Mouse (Mus musculus): ENCODE measurements around the gene Rps11. TPM values are rescaled to one million over a fixed set of nuclear protein-coding genes. Genes with fewer than 3 reads are reported as not detected.

Gene Rps11
- polyA plus RNA-seq, 1 experiment from 2014 or later: 2,209 TPM

GRCm38 (mm10) chr7:45164833-45165232 lies 40.6 kb upstream of the Rps11 start:
- ATAC-seq (replicated peaks; ENCODE audit: low FRiP score): no peak
- 55% methylated on average over 5 of the region's 5 CpGs for WGBS
- Histone ChIP-seq H3K9me3 (ENCODE audit: control insufficient read depth, low read length) (peaks cover 11% of the 10 kb centered on the region), H3K36me3 (ENCODE audit: control insufficient read depth, insufficient read depth, low read length) (no peaks in the 10 kb centered on the region; the same call in 1 of the 2 replicates), H3K4me3 (ENCODE audit: low read depth, low read length) (no peak overlapping the region), H3K27me3 (replicated peaks; ENCODE audit: control insufficient read depth, insufficient read depth, low read length) (peaks cover 75% of the 10 kb centered on the region), H3K4me1 (replicated peaks; ENCODE audit: control insufficient read depth, insufficient read depth, low read length) (peaks cover 9% of the 10 kb centered on the region), H3K4me2 (no peak overlapping the region), H3K9ac (ENCODE audit: low read depth, low read length) (no peak overlapping the region), H3K27ac (ENCODE audit: low read depth, low read length) (no peak overlapping the region)
- no peak for DNase-seq (ENCODE audit: low spot score)

GRCm38 (mm10) chr7:45163735-45164490 lies 39.7 kb upstream of the Rps11 start, which contains the start of gene Slc17a7:
Gene Slc17a7 (plus strand): TSS chr7:45163949.
- peaks cover 9% of the 10 kb centered on the region for H3K4me1 ChIP-seq (replicated peaks; ENCODE audit: control insufficient read depth, insufficient read depth, low read length)
- ATAC-seq (replicated peaks; ENCODE audit: low FRiP score): 0 out of 2 replicates have a peak, but pooled peaks have one; percentile 30
- H3K9me3 ChIP-seq (ENCODE audit: control insufficient read depth, low read length): peaks cover 3% of the 10 kb centered on the region
- DNase-seq (ENCODE audit: low spot score): no peak
- peak within 1 kb of the TSS; percentile 83 for H3K4me2 ChIP-seq
- peak within 1 kb of the TSS; percentile 54; the same call in 1 of the 2 replicates for H3K9ac ChIP-seq (ENCODE audit: low read depth, low read length)
- no peak within 1 kb of the TSS for H3K27ac ChIP-seq (ENCODE audit: low read depth, low read length)
- peaks cover 66% of the 10 kb centered on the region for H3K27me3 ChIP-seq (replicated peaks; ENCODE audit: control insufficient read depth, insufficient read depth, low read length)
- WGBS: 2% methylated on average over 40 of the region's 41 CpGs
- peaks cover 2% of the 10 kb centered on the region; the same call in 1 of the 2 replicates for H3K36me3 ChIP-seq (ENCODE audit: control insufficient read depth, insufficient read depth, low read length)
- H3K4me3 ChIP-seq (ENCODE audit: low read depth, low read length): peak within 1 kb of the TSS; percentile 59

GRCm38 (mm10) chr7:45162996-45163615 lies 38.9 kb upstream of the Rps11 start:
- peaks cover 2% of the 10 kb centered on the region; the same call in 1 of the 2 replicates for H3K36me3 ChIP-seq (ENCODE audit: control insufficient read depth, insufficient read depth, low read length)
- H3K4me1 ChIP-seq (replicated peaks; ENCODE audit: control insufficient read depth, insufficient read depth, low read length): peaks cover 9% of the 10 kb centered on the region
- no peaks in the 10 kb centered on the region for H3K9me3 ChIP-seq (ENCODE audit: control insufficient read depth, low read length)
- DNase-seq (ENCODE audit: low spot score) (no peak), ATAC-seq (replicated peaks; ENCODE audit: low FRiP score) (no peak)
- no peak overlapping the region for H3K4me3 ChIP-seq (ENCODE audit: low read depth, low read length)
- 66% methylated on average over 9 of the region's 9 CpGs for WGBS
- no peak overlapping the region for H3K9ac ChIP-seq (ENCODE audit: low read depth, low read length)
- peak overlapping the region; percentile 83 for H3K4me2 ChIP-seq
- no peak overlapping the region for H3K27ac ChIP-seq (ENCODE audit: low read depth, low read length)
- H3K27me3 ChIP-seq (replicated peaks; ENCODE audit: control insufficient read depth, insufficient read depth, low read length): peaks cover 58% of the 10 kb centered on the region

GRCm38 (mm10) chr7:45162551-45162950 lies 38.3 kb upstream of the Rps11 start:
- WGBS: 27% methylated on average over 6 of the region's 6 CpGs
- Histone ChIP-seq H3K4me3 (ENCODE audit: low read depth, low read length) (peak overlapping the region; percentile 45), H3K27me3 (replicated peaks; ENCODE audit: control insufficient read depth, insufficient read depth, low read length) (peaks cover 52% of the 10 kb centered on the region), H3K4me2 (peak overlapping the region; percentile 81), H3K4me1 (replicated peaks; ENCODE audit: control insufficient read depth, insufficient read depth, low read length) (peaks cover 9% of the 10 kb centered on the region), H3K36me3 (ENCODE audit: control insufficient read depth, insufficient read depth, low read length) (peaks cover 2% of the 10 kb centered on the region; the same call in 1 of the 2 replicates), H3K9me3 (ENCODE audit: control insufficient read depth, low read length) (no peaks in the 10 kb centered on the region), H3K9ac (ENCODE audit: low read depth, low read length) (peak overlapping the region; percentile 28; the same call in 1 of the 2 replicates), H3K27ac (ENCODE audit: low read depth, low read length) (no peak overlapping the region)
- no peak for DNase-seq (ENCODE audit: low spot score)
- ATAC-seq (replicated peaks; ENCODE audit: low FRiP score): no peak; the same call in 1 of the 2 replicates

GRCm38 (mm10) chr7:45161612-45162473 lies 37.6 kb upstream of the Rps11 start:
- no peak overlapping the region for H3K27ac ChIP-seq (ENCODE audit: low read depth, low read length)
- WGBS: 5% methylated on average over 35 of the region's 35 CpGs
- DNase-seq (ENCODE audit: low spot score): peak; percentile 84

GRCm38 (mm10) chr7:45160866-45161265 lies 36.6 kb upstream of the Rps11 start:
- Histone ChIP-seq H3K9me3 (ENCODE audit: control insufficient read depth, low read length) (no peaks in the 10 kb centered on the region), H3K4me1 (replicated peaks; ENCODE audit: control insufficient read depth, insufficient read depth, low read length) (peaks cover 9% of the 10 kb centered on the region), H3K36me3 (ENCODE audit: control insufficient read depth, insufficient read depth, low read length) (peaks cover 2% of the 10 kb centered on the region; the same call in 1 of the 2 replicates), H3K4me3 (ENCODE audit: low read depth, low read length) (no peak overlapping the region), H3K4me2 (no peak overlapping the region), H3K9ac (ENCODE audit: low read depth, low read length) (no peak overlapping the region), H3K27ac (ENCODE audit: low read depth, low read length) (no peak overlapping the region), H3K27me3 (replicated peaks; ENCODE audit: control insufficient read depth, insufficient read depth, low read length) (peaks cover 36% of the 10 kb centered on the region)
- DNase-seq (ENCODE audit: low spot score): no peak
- no peak for ATAC-seq (replicated peaks; ENCODE audit: low FRiP score)
- 82% methylated on average over 3 of the region's 3 CpGs for WGBS

More at GRCm38 (mm10) chr7:45161612-45162473, 37.6 kb upstream of the Rps11 start:
- Histone ChIP-seq H3K36me3 (ENCODE audit: control insufficient read depth, insufficient read depth, low read length) (peaks cover 2% of the 10 kb centered on the region; the same call in 1 of the 2 replicates), H3K4me2 (peak overlapping the region; percentile 81), H3K9me3 (ENCODE audit: control insufficient read depth, low read length) (no peaks in the 10 kb centered on the region), H3K27me3 (replicated peaks; ENCODE audit: control insufficient read depth, insufficient read depth, low read length) (peaks cover 45% of the 10 kb centered on the region), H3K4me3 (ENCODE audit: low read depth, low read length) (peak overlapping the region; percentile 45), H3K9ac (ENCODE audit: low read depth, low read length) (peak overlapping the region; percentile 28; the same call in 1 of the 2 replicates), H3K4me1 (replicated peaks; ENCODE audit: control insufficient read depth, insufficient read depth, low read length) (peaks cover 9% of the 10 kb centered on the region)
- ATAC-seq (replicated peaks; ENCODE audit: low FRiP score): peak; percentile 76

- WGBS: 89% methylated on average over 6 of the region's 6 CpGs
- no peak overlapping the region for H3K9ac ChIP-seq (ENCODE audit: low read depth, low read length)
- no peaks in the 10 kb centered on the region for H3K9me3 ChIP-seq (ENCODE audit: control insufficient read depth, low read length)
- H3K36me3 ChIP-seq (ENCODE audit: control insufficient read depth, insufficient read depth, low read length): peaks cover 2% of the 10 kb centered on the region; the same call in 1 of the 2 replicates
- H3K4me2 ChIP-seq: no peak overlapping the region
- H3K4me1 ChIP-seq (replicated peaks; ENCODE audit: control insufficient read depth, insufficient read depth, low read length): peaks cover 12% of the 10 kb centered on the region
- DNase-seq (ENCODE audit: low spot score) (no peak), ATAC-seq (replicated peaks; ENCODE audit: low FRiP score) (no peak)
- peaks cover 30% of the 10 kb centered on the region for H3K27me3 ChIP-seq (replicated peaks; ENCODE audit: control insufficient read depth, insufficient read depth, low read length)
- no peak overlapping the region for H3K27ac ChIP-seq (ENCODE audit: low read depth, low read length)
- H3K4me3 ChIP-seq (ENCODE audit: low read depth, low read length): no peak overlapping the region
Measured at GRCm38 (mm10) chr7:45160316-45160800, 36.1 kb upstream of the Rps11 start.

DNA sequence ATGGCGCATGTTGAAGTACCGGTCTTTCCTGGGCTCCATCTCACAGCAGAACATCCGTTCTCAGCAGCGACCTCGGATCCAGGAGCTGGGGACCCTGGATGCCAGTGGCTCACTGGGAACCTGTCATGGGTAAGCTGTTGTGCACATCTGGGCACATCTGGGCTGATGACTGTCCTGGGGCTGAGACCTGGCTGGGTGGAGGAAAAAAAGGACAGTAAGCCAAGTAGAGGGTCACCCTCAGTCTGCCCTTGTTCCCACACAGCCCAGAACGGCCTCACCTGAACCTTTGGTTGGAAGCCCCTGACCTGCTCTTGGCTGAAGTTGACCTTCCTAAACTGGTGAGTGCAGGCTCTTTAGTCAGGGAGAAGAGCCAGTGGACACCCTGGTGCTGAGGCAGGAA lies 34.8 kb upstream of the Rps11 start:
- H3K9me3 ChIP-seq (ENCODE audit: control insufficient read depth, low read length): no peaks in the 10 kb centered on the region
- DNase-seq (ENCODE audit: low spot score) (no peak), ATAC-seq (replicated peaks; ENCODE audit: low FRiP score) (no peak)
- no peak overlapping the region for H3K4me2 ChIP-seq
- H3K27me3 ChIP-seq (replicated peaks; ENCODE audit: control insufficient read depth, insufficient read depth, low read length): peaks cover 17% of the 10 kb centered on the region
- H3K9ac ChIP-seq (ENCODE audit: low read depth, low read length): no peak overlapping the region
- H3K27ac ChIP-seq (ENCODE audit: low read depth, low read length): no peak overlapping the region
- 90% methylated on average over 6 of the region's 6 CpGs for WGBS
- H3K4me3 ChIP-seq (ENCODE audit: low read depth, low read length): no peak overlapping the region
- peaks cover 15% of the 10 kb centered on the region for H3K4me1 ChIP-seq (replicated peaks; ENCODE audit: control insufficient read depth, insufficient read depth, low read length)
- H3K36me3 ChIP-seq (ENCODE audit: control insufficient read depth, insufficient read depth, low read length): peaks cover 2% of the 10 kb centered on the region; the same call in 1 of the 2 replicates
